Mouse (Mus musculus): ENCODE measurements around the gene Igsf11. TPM values are rescaled to one million over a fixed set of nuclear protein-coding genes. Genes with fewer than 3 reads are reported as not detected.
"Not testable (repeated sequence)": the region's sequence is repeated elsewhere in the genome, so short reads cannot be mapped to it uniquely, and the experiment has no call there.

The Igsf11 gene
- total RNA-seq, 2 experiments from 2014 or later: 0.14 to 0.29 TPM

DNA sequence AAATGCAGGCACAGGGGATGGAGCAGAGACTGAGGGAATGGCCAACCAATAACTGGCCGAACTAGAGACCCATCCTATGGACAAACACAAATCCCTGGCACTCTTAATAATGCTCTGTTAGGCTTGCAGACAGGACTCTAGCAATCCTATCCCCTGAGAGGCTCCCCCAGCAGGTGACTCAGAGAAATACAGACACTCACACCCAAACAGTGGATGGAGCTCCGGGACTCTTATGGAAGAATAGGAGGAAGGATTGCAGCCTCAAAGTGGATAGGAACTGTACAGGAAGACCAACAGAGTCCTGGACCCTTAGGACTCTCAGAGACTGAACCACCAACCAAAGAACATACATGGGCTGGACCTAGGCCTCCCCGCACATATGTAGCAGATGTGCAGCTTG is 91.4 kb downstream of the Igsf11 start:
- not testable (repeated sequence) for DNase-seq

DNA sequence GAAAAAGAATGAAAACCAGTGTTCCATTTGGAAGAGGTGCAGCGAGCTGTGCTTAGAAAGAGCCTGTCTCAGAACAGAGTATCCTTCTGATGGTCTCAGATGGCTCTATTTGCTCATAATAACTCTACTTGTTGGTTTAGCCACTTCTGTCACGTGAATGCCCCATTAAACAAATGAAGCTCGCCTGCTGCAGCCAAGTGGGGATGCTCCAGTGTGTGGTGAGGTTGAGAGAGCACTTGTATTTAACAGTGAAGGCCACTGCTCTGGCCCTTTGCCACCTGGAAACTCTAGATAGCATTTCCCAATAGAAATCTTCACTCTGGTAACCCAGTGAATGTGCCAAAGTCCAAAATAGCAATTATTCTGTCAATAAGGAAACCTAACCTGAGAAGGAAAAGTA is 92.9 kb downstream of the Igsf11 start:
- DNase-seq: no peak

DNA sequence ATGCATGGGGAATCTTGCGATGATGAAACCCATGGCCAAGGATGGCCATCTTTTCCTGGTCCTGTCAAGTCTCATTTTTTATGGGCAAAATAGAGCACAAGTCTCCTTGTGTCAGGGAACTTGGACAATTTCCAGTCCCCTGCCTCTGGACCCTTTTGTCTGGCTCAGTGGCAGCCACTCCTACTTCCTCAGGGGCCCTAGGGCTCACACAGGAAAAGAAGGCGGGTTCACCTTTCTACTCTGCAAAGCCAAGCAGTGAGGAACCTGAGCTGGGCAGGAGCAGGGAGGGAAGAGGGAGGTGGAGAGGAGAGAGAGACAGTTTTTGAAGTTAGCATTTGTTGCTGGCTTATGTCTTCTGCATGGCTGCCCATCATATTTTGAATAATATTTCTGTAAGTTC is 93.9 kb downstream of the Igsf11 start:
- no peak for DNase-seq

DNA sequence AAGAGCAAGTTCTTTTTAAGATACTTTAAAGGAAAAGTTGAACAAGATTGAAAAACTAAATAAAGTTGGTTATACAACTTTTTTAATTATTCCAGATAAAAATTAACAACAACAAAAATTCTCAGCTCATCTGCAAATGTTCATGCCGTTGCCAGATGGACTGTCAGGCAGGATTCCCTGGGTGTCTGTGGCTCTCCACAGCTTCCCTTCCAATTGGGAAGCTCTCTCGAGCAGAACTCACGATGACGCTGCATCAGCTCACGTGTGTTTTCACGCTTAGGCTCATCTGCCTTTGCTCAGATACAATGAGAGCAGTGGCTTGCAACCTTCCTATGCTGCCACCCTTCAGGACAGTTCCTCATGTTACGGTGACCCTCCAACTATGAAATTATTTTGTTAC is 101.2 kb downstream of the Igsf11 start:
- no peak for DNase-seq

DNA sequence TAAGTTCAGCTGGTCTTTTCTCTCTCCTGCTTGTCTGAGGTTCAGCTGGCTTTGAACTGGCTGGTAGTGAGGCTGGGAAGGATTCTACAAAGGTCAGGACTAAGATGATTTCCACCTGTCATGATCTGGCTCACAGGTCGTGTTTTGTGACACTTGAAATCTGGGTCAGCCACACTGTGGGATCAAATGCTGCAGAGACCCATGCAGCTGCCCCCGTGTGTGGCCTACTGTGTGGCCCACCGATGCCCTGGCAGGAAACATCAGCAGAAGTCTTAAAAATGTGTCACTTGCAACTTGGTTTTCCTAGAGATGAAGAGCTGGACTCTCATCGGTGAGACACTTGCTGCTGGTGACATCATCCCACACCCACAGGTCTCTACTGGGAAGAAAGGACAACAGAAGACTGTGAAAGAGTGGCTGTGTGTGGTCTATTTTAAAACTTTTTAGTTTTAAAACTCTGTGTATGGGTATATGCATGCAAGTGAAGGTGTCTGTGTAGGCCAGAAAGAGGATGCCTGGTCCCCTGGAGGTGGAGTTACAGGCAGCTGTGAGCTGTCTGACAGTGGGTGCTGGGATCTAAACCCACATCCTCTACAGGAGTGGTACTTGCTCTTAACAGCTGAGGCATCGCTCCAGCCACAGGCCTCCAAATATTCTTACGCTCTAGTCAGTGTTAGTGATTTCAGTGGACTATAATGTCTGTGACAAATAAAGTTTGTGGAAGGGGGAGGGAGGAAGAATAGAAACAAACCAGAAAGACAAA is 106.2 kb downstream of the Igsf11 start:
- no peak for DNase-seq

DNA sequence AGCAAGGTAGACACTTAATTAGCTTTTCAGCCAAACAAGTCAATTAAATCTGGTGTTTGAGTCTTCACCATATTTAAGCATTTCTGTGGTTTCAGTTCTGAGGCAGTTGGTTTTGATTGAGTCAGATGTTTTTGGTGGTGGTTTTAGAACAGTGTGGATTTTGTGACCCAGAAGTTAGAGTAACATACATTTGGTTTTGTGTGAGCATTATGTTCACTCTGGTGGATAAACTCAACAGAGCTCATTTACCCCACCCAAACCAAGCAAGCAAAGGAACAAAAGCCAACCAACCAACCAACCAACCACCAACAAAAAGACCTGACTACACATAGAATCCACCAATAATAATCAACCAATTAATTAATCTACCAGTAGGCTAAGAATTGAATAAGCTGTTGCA is 106.8 kb downstream of the Igsf11 start:
- no peak for DNase-seq

DNA sequence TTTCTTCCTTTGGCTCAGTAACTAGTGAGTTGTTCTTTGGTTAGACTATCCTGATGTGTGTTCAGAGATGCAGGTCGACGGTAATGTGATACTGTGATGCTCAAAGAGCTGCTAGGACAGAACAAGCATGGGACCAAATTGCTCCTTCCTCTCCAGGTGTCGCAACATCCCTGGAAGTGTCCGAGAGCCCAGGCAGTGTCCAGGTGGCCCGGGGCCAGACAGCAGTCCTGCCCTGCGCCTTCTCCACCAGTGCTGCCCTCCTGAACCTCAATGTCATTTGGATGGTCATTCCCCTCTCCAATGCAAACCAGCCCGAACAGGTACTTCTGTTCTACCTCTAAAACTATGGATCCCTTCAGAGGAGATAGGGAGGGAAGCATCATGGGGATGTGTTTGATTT is 114.5 kb downstream of the Igsf11 start:
- DNase-seq: no peak

DNA sequence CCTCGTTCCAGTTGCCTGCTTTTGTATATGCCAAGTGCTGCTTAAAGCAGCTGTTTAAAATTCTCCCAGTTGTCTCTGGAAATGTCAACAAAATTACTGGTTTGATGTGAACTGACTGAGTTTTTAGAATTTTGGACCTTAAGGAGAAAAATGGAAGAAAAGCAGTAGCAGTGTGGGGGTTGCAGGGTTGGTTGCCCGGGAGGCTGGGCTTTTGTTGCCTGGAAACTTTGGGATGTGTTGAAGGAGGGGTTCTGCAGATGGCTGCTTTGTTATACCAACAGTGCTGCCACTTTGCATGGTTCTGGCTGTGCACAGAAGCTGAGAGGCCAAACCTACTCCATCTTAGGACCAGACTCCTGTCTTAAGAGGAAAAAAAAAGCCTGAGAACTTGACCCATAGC is 127.0 kb downstream of the Igsf11 start:
- no peak for DNase-seq

DNA sequence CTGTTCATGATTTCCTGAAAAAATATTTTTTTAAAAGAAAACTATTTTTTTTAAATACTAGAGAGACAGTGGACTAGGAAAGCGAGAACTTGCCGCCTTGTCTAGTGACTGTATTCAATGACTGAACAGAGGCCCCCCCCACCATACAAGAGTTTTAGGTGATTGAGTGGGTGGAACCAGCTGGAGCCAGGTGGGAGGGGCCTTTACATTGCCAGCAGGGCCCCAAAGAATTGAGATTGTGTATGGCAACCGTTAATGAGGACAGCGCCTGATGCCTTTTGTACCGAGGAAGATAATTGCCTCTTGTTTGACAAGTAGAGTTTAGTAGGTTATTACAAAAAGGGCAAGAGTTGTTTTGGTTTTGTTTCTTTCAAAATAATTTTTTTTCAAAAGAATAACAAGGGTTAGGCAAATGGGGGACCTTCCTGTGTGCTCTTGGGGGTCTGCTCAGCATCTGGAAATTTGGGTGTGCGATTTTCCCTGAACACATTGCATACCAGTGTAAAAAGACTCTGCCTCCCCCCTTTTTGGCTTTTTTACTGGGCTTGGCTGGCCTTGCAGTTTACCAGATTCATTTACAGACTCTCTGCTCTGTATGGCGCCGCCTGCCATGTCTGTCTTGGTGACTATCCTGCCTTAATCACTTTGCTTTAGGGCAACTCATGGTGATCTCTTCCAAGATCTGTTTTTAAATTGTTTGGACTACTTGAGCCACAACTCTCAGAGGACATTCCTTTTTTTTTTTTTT is 133.7 kb downstream of the Igsf11 start:
- DNase-seq: no peak

DNA sequence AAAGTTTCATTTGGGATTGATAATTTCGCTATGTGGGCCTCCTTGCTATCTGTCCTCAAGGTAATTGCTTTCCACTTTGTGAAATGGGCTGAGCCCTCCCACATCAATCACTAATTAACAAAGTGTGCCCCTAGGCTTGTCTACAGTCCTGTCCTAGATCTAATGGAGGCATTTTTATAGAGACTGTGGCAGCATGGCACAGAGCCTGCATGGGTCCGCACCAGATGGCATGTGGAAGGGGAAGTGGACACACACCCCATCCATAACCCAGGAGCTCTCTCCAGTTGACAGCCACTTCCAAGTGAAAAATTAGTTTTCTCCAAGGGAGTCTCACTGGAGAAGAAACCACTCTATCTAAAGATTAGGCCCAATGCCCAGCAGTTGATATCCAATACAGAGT is 138.9 kb downstream of the Igsf11 start:
- no peak for DNase-seq

DNA sequence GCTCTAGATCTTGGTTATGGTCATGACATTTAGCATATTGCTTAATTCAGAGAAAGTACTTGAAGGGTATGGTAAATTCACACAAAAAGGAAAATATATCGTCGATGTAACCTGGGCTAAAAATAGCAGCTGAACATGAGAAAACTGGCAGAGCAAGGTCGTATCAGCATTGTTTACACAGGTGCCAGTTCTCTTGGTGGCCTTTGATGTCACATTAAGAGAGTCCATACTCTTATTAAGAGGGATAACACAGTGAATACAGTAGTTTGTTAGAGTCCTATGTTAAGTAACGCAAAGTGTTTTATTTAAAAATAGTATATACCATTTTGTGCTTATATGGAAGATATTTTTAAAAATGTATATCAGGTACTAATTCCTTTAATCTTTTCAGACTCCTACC is 144.8 kb downstream of the Igsf11 start:
- DNase-seq: no peak

DNA sequence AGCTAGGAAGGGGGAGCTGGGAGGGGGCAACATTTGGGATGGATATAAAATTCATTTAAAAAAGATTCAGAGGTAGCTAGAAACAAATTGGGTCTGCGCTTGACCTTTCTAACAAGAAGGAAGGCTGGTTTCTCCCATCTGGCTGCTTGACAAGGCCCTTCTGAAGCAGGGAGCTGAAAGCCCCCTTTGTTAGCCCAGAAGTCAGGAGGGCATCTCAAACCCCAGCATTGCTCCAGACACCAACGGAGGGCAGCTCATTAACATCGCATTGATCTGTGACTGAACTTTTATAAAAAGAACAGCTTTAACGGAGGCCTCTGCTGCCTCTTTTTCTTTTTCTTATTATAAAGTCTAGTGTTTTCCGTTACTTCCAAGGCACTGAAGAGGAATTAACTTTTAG is 151.9 kb downstream of the Igsf11 start:
- no peak for DNase-seq

DNA sequence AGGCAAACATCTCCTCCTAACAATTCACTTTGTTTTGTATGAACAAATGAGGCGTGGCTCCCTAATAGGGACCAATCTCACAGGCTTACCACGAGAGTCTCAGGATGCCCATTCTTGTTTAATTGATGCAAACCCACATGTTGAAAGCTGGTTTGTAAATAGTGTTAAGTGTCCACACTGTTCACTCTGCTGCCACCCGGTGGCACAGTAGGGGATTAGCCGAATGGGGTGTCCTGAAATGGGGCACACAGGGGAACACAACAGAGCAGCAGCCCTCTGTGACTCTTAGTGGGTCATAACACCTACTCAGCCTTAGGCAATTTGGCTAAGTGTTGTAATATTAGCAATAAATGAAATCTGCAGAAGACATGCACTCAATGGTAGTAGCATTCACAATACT is 156.4 kb downstream of the Igsf11 start:
- DNase-seq: peak; percentile 55

DNA sequence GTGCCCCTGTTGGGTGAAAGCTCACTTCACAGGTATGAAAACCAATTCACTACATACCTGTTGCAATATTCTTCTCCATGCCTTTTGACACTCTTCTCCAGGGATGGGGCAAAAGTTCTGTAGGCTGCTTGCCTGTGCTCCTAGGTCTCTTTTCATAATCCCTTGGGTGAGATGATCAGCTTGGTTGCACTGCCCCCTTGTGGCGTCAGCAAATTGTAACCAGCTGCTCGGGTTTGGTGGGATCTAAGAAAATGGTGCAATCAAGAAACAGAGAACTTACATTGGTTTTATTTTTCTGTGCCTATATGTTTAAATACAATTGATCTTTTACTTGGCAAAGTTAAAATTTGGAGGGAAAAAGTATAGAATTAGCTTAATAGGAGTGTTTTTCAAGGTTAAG is 160.5 kb downstream of the Igsf11 start:
- peak; percentile 83 for DNase-seq

DNA sequence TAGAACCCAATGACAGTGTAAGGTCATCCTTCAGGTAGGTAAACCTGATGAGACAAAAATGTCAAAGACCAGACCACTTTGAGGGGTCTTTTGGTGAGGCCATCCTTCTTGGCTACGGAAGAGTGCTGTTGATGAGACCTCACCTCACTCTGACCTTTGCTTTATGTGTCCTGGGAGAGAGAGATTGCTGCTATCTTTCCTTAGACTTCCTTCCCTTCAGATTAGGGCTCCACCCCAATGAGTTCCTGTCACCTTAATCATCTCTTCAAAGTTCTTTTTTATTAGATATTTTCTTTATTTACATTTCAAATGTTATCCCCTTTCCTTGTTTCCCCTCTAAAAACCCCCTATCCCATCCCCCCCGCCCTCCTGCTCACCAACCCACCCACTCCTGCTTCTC is 161.3 kb downstream of the Igsf11 start:
- no peak for DNase-seq

DNA sequence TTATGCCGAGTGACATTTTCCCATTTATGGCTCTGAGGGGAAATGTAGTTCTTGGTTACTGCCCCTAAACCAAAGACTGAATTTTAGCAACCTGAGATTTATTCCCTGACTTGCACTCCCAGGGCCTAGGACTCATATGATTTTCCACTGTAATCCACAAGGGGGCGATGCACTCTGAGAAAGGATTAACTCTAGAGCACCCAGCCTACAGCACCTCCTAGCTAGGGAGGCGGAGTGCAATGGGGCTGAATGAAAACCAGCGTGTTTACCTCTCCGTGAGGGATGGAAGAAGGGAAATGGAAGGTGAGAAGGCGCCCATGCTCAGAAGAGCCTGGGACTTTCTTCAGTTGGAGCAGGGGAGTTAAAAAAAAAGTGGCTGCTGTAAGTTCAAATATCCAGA is 163.6 kb downstream of the Igsf11 start:
- DNase-seq: peak; percentile 41

DNA sequence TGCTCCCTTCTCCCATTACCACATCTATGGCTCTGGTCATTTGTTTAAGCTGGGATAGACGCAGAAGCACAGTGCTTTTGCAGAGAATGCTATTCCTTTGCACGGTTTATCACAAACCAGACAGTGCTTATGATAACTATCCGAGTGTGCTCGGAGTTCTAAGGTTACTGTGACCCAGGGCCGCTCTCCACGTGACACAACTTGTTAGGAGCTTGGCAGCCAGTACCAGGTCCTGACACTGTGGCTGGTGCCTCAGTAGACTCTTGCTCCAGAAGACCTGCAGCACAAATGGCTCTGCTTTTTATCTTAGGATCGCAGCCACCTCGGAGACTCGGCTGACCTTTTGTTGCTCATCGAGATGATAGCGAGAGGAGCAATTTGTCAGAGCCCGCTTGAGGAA is 164.5 kb downstream of the Igsf11 start:
- no peak for DNase-seq

DNA sequence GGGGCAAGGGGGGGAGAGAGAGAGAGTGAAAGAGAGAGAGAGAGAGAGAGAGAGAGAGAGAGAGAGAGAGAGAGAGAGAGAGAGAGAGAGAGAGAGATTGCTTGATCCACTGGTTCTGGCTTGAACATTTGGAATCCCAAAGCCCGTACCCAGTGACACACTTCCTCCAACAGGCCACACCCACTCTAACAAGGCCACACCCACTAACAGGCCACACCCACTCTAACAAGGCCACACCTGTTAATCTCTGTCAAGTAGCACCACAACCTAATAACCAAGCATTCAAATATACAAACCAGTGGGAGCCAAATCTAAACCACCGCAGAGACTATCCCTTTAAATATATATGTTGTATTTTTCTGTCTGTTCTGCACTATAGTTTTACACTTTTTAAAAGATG is 166.4 kb downstream of the Igsf11 start:
- DNase-seq: no peak

DNA sequence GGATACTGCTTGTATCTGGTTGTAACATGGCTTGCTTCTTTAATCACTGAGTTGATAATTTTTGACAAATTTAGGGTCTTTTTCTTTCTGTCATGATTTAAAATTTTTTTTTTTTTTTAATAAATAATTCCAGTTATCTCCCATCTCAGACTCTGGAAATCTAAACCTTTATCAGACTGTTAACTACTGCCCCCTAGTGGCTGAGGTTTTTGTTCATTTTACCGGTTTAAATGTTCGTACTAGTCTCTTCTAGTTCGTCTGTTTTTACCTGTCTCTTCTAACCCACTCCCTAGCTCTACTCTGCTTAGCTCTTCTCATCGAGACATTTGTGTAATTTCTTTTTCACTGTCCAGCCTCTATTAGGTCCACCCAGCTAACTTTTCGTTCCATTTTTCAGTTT is 170.1 kb downstream of the Igsf11 start:
- DNase-seq: no peak

DNA sequence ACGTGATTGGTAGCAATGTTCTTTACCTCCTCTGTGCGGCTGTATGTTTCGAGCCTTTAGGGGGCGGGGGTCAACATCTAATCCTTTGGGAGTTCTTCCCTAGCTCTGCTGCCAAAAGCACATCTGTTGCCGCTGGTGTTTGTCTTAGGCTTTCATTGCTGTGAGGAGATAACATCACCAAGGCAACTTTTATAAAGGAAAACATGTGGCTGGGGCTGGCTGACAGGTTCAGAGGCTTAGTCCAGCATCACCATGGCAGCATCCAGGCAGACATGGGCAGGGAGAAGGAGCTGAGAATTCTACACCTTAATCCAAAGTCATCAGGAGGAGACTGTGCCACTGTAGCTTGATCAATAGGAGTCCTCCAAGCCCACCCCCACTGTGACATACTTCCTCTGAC is 173.1 kb downstream of the Igsf11 start:
- DNase-seq: peak; percentile 17

DNA sequence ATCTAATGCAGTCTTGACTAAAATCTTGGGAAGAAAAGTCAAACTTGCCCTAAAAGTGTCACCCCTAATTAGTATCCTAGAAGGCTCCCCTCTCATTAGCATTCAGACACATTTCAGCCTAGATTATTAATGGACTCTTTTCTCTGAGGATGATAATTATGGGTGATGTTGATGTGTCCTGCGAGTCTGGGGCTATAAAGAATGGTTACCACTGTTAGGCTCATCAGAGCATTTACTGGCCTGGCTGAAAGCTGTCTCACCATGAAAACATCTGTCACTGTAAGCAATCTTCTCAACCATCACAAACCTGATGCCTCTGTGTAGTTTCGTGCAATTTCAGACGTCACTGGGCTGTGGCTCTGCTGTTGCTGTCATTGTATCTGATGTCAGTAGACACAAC is 179.0 kb downstream of the Igsf11 start:
- DNase-seq: no peak
